Mouse (Mus musculus): ENCODE measurements around the gene Arglu1. TPM values are rescaled to one million over a fixed set of nuclear protein-coding genes. Genes with fewer than 3 reads are reported as not detected.

The Arglu1 gene
- polyA plus RNA-seq, 1 experiment from 2014 or later, result 175 TPM

- 24% methylated on average over 24 of the region's 24 CpGs for whole genome bisulfite sequencing
- H3K27ac ChIP-seq, result no peak overlapping the region
- no peak for DNase-seq (ENCODE audit: low spot score)
- no peaks in the 10 kb centered on the region for H3K27me3 ChIP-seq (ENCODE audit: low read depth, poor library complexity, severe bottlenecking)
- no peaks in the 10 kb centered on the region for H3K9me3 ChIP-seq (replicated peaks)
- H3K4me1 ChIP-seq, result peaks cover 85% of the 10 kb centered on the region
- peaks cover 4% of the 10 kb centered on the region for H3K36me3 ChIP-seq
- peak overlapping the region; percentile 95 for H3K4me3 ChIP-seq
Measured at GRCm38 (mm10) chr8:8655346-8656340, 34.7 kb downstream of the Arglu1 start.

- no peak overlapping the region for H3K4me3 ChIP-seq
- peak; percentile 29 for DNase-seq (ENCODE audit: low spot score)
- peaks cover 14% of the 10 kb centered on the region for H3K36me3 ChIP-seq
- peaks cover 91% of the 10 kb centered on the region for H3K4me1 ChIP-seq
- 53% methylated on average over 12 of the region's 12 CpGs for whole genome bisulfite sequencing
- H3K27ac ChIP-seq, result no peak overlapping the region
- no peaks in the 10 kb centered on the region for H3K9me3 ChIP-seq (replicated peaks)
- H3K27me3 ChIP-seq (ENCODE audit: low read depth, poor library complexity, severe bottlenecking), result no peaks in the 10 kb centered on the region
Measured at GRCm38 (mm10) chr8:8653906-8654489, 36.3 kb downstream of the Arglu1 start.

GRCm38 (mm10) chr8:8653343-8653742, 37.0 kb downstream of the Arglu1 start:
- WGBS, result 82% methylated on average over 5 of the region's 5 CpGs
- Histone ChIP-seq H3K4me3 (no peak overlapping the region), H3K9me3 (replicated peaks) (no peaks in the 10 kb centered on the region), H3K4me1 (peaks cover 89% of the 10 kb centered on the region), H3K36me3 (peaks cover 18% of the 10 kb centered on the region), H3K27me3 (ENCODE audit: low read depth, poor library complexity, severe bottlenecking) (no peaks in the 10 kb centered on the region), H3K27ac (no peak overlapping the region)
- DNase-seq (ENCODE audit: low spot score), result peak; percentile 22

- Histone ChIP-seq H3K4me1 (peaks cover 83% of the 10 kb centered on the region), H3K4me3 (no peak overlapping the region), H3K9me3 (replicated peaks) (no peaks in the 10 kb centered on the region), H3K27me3 (ENCODE audit: low read depth, poor library complexity, severe bottlenecking) (no peaks in the 10 kb centered on the region), H3K27ac (no peak overlapping the region), H3K36me3 (peaks cover 18% of the 10 kb centered on the region)
- WGBS, result 93% methylated on average over 4 of the region's 4 CpGs
- no peak for DNase-seq (ENCODE audit: low spot score)
Measured at GRCm38 (mm10) chr8:8652388-8652787, 37.9 kb downstream of the Arglu1 start.

GRCm38 (mm10) chr8:8649944-8650343, 40.4 kb downstream of the Arglu1 start:
- no peak for DNase-seq (ENCODE audit: low spot score)
- no peak overlapping the region for H3K4me3 ChIP-seq
- H3K36me3 ChIP-seq, result peaks cover 25% of the 10 kb centered on the region
- H3K27me3 ChIP-seq (ENCODE audit: low read depth, poor library complexity, severe bottlenecking), result no peaks in the 10 kb centered on the region
- WGBS, result 51% methylated on average over 8 of the region's 8 CpGs
- no peaks in the 10 kb centered on the region for H3K9me3 ChIP-seq (replicated peaks)
- H3K27ac ChIP-seq, result peak overlapping the region; percentile 37
- H3K4me1 ChIP-seq, result peaks cover 64% of the 10 kb centered on the region

GRCm38 (mm10) chr8:8649536-8649935, 40.8 kb downstream of the Arglu1 start:
- H3K4me3 ChIP-seq, result no peak overlapping the region
- H3K9me3 ChIP-seq (replicated peaks), result no peaks in the 10 kb centered on the region
- 81% methylated on average over 3 of the region's 3 CpGs for WGBS
- H3K4me1 ChIP-seq, result peaks cover 62% of the 10 kb centered on the region
- peaks cover 25% of the 10 kb centered on the region for H3K36me3 ChIP-seq
- no peak for DNase-seq (ENCODE audit: low spot score)
- peak overlapping the region; percentile 37 for H3K27ac ChIP-seq
- H3K27me3 ChIP-seq (ENCODE audit: low read depth, poor library complexity, severe bottlenecking), result no peaks in the 10 kb centered on the region

GRCm38 (mm10) chr8:8648686-8649085, 41.6 kb downstream of the Arglu1 start:
- H3K36me3 ChIP-seq, result peaks cover 26% of the 10 kb centered on the region
- peaks cover 55% of the 10 kb centered on the region for H3K4me1 ChIP-seq
- no peak overlapping the region for H3K4me3 ChIP-seq
- DNase-seq (ENCODE audit: low spot score), result no peak
- WGBS, result 73% methylated on average over 7 of the region's 7 CpGs
- H3K27ac ChIP-seq, result no peak overlapping the region
- no peaks in the 10 kb centered on the region for H3K27me3 ChIP-seq (ENCODE audit: low read depth, poor library complexity, severe bottlenecking)
- no peaks in the 10 kb centered on the region for H3K9me3 ChIP-seq (replicated peaks)

GRCm38 (mm10) chr8:8647824-8648223, 42.5 kb downstream of the Arglu1 start:
- H3K9me3 ChIP-seq (replicated peaks), result no peaks in the 10 kb centered on the region
- no peak for DNase-seq (ENCODE audit: low spot score)
- no peak overlapping the region for H3K27ac ChIP-seq
- 78% methylated on average over 7 of the region's 7 CpGs for WGBS
- H3K36me3 ChIP-seq, result peaks cover 33% of the 10 kb centered on the region
- H3K4me3 ChIP-seq, result no peak overlapping the region
- H3K27me3 ChIP-seq (ENCODE audit: low read depth, poor library complexity, severe bottlenecking), result no peaks in the 10 kb centered on the region
- H3K4me1 ChIP-seq, result peaks cover 50% of the 10 kb centered on the region

GRCm38 (mm10) chr8:8647319-8647718, 43.0 kb downstream of the Arglu1 start:
- DNase-seq (ENCODE audit: low spot score), result no peak
- peaks cover 46% of the 10 kb centered on the region for H3K4me1 ChIP-seq
- 73% methylated on average over 3 of the region's 3 CpGs for WGBS
- no peak overlapping the region for H3K27ac ChIP-seq
- peaks cover 32% of the 10 kb centered on the region for H3K36me3 ChIP-seq
- no peaks in the 10 kb centered on the region for H3K27me3 ChIP-seq (ENCODE audit: low read depth, poor library complexity, severe bottlenecking)
- no peaks in the 10 kb centered on the region for H3K9me3 ChIP-seq (replicated peaks)
- H3K4me3 ChIP-seq, result no peak overlapping the region

GRCm38 (mm10) chr8:8644160-8644915, 46.0 kb downstream of the Arglu1 start:
- WGBS, result 82% methylated on average over 11 of the region's 11 CpGs

GRCm38 (mm10) chr8:8640264-8640588, 50.1 kb downstream of the Arglu1 start:
- Histone ChIP-seq H3K27me3 (ENCODE audit: low read depth, poor library complexity, severe bottlenecking) (no peaks in the 10 kb centered on the region), H3K36me3 (peaks cover 51% of the 10 kb centered on the region), H3K9me3 (replicated peaks) (no peaks in the 10 kb centered on the region), H3K4me3 (no peak overlapping the region), H3K4me1 (peaks cover 23% of the 10 kb centered on the region), H3K27ac (no peak overlapping the region)
- WGBS, result 7% methylated on average over 4 of the region's 4 CpGs
- no peak for DNase-seq (ENCODE audit: low spot score)

More at GRCm38 (mm10) chr8:8644160-8644915, 46.0 kb downstream of the Arglu1 start:
- Histone ChIP-seq H3K27ac (no peak overlapping the region), H3K4me1 (peaks cover 35% of the 10 kb centered on the region), H3K4me3 (no peak overlapping the region), H3K36me3 (peaks cover 26% of the 10 kb centered on the region), H3K27me3 (ENCODE audit: low read depth, poor library complexity, severe bottlenecking) (no peaks in the 10 kb centered on the region), H3K9me3 (replicated peaks) (no peaks in the 10 kb centered on the region)
- DNase-seq (ENCODE audit: low spot score), result no peak

- no peaks in the 10 kb centered on the region for H3K9me3 ChIP-seq (replicated peaks)
- peaks cover 21% of the 10 kb centered on the region for H3K4me1 ChIP-seq
- 33% methylated on average over 8 of the region's 8 CpGs for WGBS
- no peaks in the 10 kb centered on the region for H3K27me3 ChIP-seq (ENCODE audit: low read depth, poor library complexity, severe bottlenecking)
- H3K27ac ChIP-seq, result no peak overlapping the region
- peaks cover 56% of the 10 kb centered on the region for H3K36me3 ChIP-seq
- no peak for DNase-seq (ENCODE audit: low spot score)
- H3K4me3 ChIP-seq, result no peak overlapping the region
Measured at GRCm38 (mm10) chr8:8639569-8640263, 50.6 kb downstream of the Arglu1 start.
